Mouse (Mus musculus) heart, embryonic 14.5 days (tissue): ENCODE measurements around the gene Col5a1. TPM values are rescaled to one million over a fixed set of nuclear protein-coding genes. Genes with fewer than 3 reads are reported as not detected.

Source experiments
- ATAC-seq: fragments of 200-750 bp; cut with Nextera tagmentation; 2 replicates; pipeline ENCODE4 v1.8.0; 2017; ENCODE audit warnings: low read depth, moderate TSS enrichment; ENCODE audit not compliant: insufficient number of reproducible peaks, insufficient read depth, low FRiP score
- H3K27ac ChIP-seq, 2 experiments: fragments of 200-500 bp in 1 of 2; fragments of 300-500 bp in 1 of 2; sonication (generic) in 1 of 2; replicated peaks in 1 of 2; 2 replicates each; pipeline ENCODE4 v1.5.1; 2012 to 2014; ENCODE audit warnings: low read depth in 2 of 2, low read length in 2 of 2, control low read depth in 1 of 2, mild to moderate bottlenecking in 1 of 2, mixed read lengths in 1 of 2; ENCODE audit not compliant: control insufficient read depth in 1 of 2, insufficient read depth in 1 of 2
- H3K27me3 ChIP-seq: fragments of 300-500 bp; sonication (generic); 2 replicates; pipeline ENCODE4 v1.6.1; 2014; ENCODE audit warnings: mild to moderate bottlenecking, low read length, control low read depth; ENCODE audit not compliant: control insufficient read depth, insufficient read depth
- H3K36me3 ChIP-seq: fragments of 300-500 bp; sonication (generic); 2 replicates; pipeline ENCODE4 v1.6.1; 2014; ENCODE audit warnings: mild to moderate bottlenecking, control low read depth, low read length, mixed read lengths; ENCODE audit not compliant: control insufficient read depth, insufficient read depth
- H3K4me1 ChIP-seq, 2 experiments: fragments of 200-500 bp in 1 of 2; fragments of 300-500 bp in 1 of 2; sonication (generic) in 1 of 2; 2 replicates each; pipeline ENCODE4 v1.6.1; 2012 to 2014; ENCODE audit warnings: low read length in 2 of 2, control low read depth in 1 of 2, mixed read lengths in 1 of 2; ENCODE audit not compliant: control insufficient read depth in 2 of 2, insufficient read depth in 2 of 2
- H3K4me2 ChIP-seq: fragments of 300-500 bp; sonication (generic); 2 replicates; pipeline ENCODE4 v1.6.1; 2014; ENCODE audit warnings: mild to moderate bottlenecking, low read length
- H3K4me3 ChIP-seq, 2 experiments: fragments of 200-500 bp in 1 of 2; fragments of 300-500 bp in 1 of 2; sonication (generic) in 1 of 2; 2 replicates each; pipeline ENCODE4 v1.5.1; 2012 to 2014; ENCODE audit warnings: low read length in 2 of 2, mild to moderate bottlenecking in 2 of 2, control low read depth in 1 of 2, low read depth in 1 of 2, moderate library complexity in 1 of 2; ENCODE audit not compliant: control insufficient read depth in 1 of 2, insufficient read depth in 1 of 2
- H3K9ac ChIP-seq: fragments of 300-500 bp; sonication (generic); 2 replicates; pipeline ENCODE4 v1.6.1; 2014; ENCODE audit warnings: mild to moderate bottlenecking, low read length
- H3K9me3 ChIP-seq: fragments of 300-500 bp; sonication (generic); 2 replicates; pipeline ENCODE4 v1.6.1; 2016; ENCODE audit warnings: low read length, control low read depth; ENCODE audit not compliant: control insufficient read depth
- WGBS: fragments of 180-500 bp; shearing (Covaris S2); extraction: QIAGEN DNeasy Blood & Tissue Kit; methylation state at CpG from one replicate; pipeline ENCODE4 v1.1.7; 2014; 5-methylcytosine and 5-hydroxymethylcytosine counted together
- polyA plus RNA-seq: library from polyadenylated mRNA; unstranded; fragments of >200 nt; fragmentation: Nextera tagmentation; extraction: Ambion mirVana; gene quantifications from 2 replicates; pipeline ENCODE4 v1.2.1, GENCODE M21; 2014

Col5a1 gene
- polyA plus RNA-seq: 62.9 and 70.0 TPM in 2 replicates

GRCm38 (mm10) chr2:27886148-27886551 lies at the start of gene Col5a1:
TSS of gene Col5a1 (plus strand) at chr2:27886425.
- peak; percentile 89 for ATAC-seq
- H3K4me2 ChIP-seq: peak within 1 kb of the TSS; percentile 99
- no peaks in the 10 kb centered on the region for H3K9me3 ChIP-seq
- peak within 1 kb of the TSS; percentile 76 to 88 for H3K27ac ChIP-seq
- peak within 1 kb of the TSS; percentile 89 for H3K9ac ChIP-seq
- H3K4me1 ChIP-seq: peaks cover 14 to 38% of the 10 kb centered on the region in 2 experiments; a peak in 3 of 4 replicates
- WGBS: under 1% methylated on average over 32 of the region's 45 CpGs
- H3K27me3 ChIP-seq: peaks cover 6% of the 10 kb centered on the region; the same call in 1 of the 2 replicates
- H3K4me3 ChIP-seq: peak within 1 kb of the TSS; percentile 73 to 84
- H3K36me3 ChIP-seq: 0 out of 2 replicates have a peak, but pooled peaks cover 3% of the 10 kb centered on the region

GRCm38 (mm10) chr2:27838112-27838511 lies 48.1 kb upstream of the Col5a1 start:
- Histone ChIP-seq H3K27ac (no peak overlapping the region), H3K4me3 (no peak overlapping the region), H3K4me1 (peaks cover 26 to 37% of the 10 kb centered on the region in 2 experiments), H3K9me3 (no peaks in the 10 kb centered on the region), H3K9ac (no peak overlapping the region), H3K36me3 (no peaks in the 10 kb centered on the region), H3K27me3 (no peaks in the 10 kb centered on the region), H3K4me2 (no peak overlapping the region)
- 92% methylated on average over 9 of the region's 9 CpGs for WGBS
- ATAC-seq: no peak

- Histone ChIP-seq H3K36me3 (no peaks in the 10 kb centered on the region), H3K4me1 (peaks cover 11 to 19% of the 10 kb centered on the region in 2 experiments), H3K9me3 (no peaks in the 10 kb centered on the region), H3K4me3 (no peak overlapping the region), H3K4me2 (no peak overlapping the region), H3K9ac (no peak overlapping the region), H3K27me3 (no peaks in the 10 kb centered on the region), H3K27ac (no peak overlapping the region; a peak in 1 of 4 replicates)
- WGBS: 41% methylated on average over 3 of the region's 3 CpGs
- ATAC-seq: no peak
These were observed 45.3 kb upstream of the Col5a1 start for GRCm38 (mm10) chr2:27840890-27841289.

- Histone ChIP-seq H3K4me3 (no peak overlapping the region), H3K4me1 (peaks cover 12 to 23% of the 10 kb centered on the region in 2 experiments), H3K27ac (no peak overlapping the region), H3K36me3 (no peaks in the 10 kb centered on the region), H3K9me3 (no peaks in the 10 kb centered on the region), H3K9ac (no peak overlapping the region), H3K4me2 (no peak overlapping the region), H3K27me3 (no peaks in the 10 kb centered on the region)
- WGBS: 63% methylated on average over 13 of the region's 13 CpGs
- no peak for ATAC-seq
These were observed 43.3 kb upstream of the Col5a1 start for GRCm38 (mm10) chr2:27842893-27843292.

DNA sequence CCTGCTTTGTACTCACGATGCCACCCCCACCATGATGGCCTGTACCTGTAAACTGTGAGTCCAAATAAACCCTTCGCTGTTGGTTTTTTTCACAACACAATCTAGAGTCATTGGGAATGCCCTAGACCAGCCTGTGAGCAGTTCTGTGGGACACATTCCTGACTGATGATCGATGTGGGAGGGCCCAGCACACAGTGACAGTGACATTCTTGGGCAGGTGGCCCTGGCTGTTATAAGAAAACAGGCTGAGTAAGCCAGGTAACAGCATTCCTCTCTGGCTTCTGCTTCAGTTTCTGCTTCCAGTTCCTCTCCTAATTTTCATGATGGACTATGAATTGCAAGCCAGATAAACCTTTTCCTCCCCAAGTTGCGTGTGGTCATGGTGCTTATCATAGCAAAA lies 41.3 kb upstream of the Col5a1 start:
- Histone ChIP-seq H3K9me3 (no peaks in the 10 kb centered on the region), H3K4me1 (peaks cover 17 to 31% of the 10 kb centered on the region in 2 experiments), H3K9ac (no peak overlapping the region), H3K4me2 (no peak overlapping the region), H3K36me3 (no peaks in the 10 kb centered on the region), H3K27me3 (no peaks in the 10 kb centered on the region), H3K27ac (no peak overlapping the region), H3K4me3 (no peak overlapping the region)
- no peak for ATAC-seq
- WGBS: 81% methylated on average over 4 of the region's 4 CpGs

GRCm38 (mm10) chr2:27847001-27847400 lies 39.2 kb upstream of the Col5a1 start:
- no peaks in the 10 kb centered on the region for H3K9me3 ChIP-seq
- no peak overlapping the region for H3K9ac ChIP-seq
- H3K36me3 ChIP-seq: no peaks in the 10 kb centered on the region
- no peak overlapping the region for H3K4me3 ChIP-seq
- ATAC-seq: no peak
- H3K27ac ChIP-seq: 0 out of 4 replicates have a peak overlapping the region, but pooled peaks have one; percentile 5 to 6
- no peaks in the 10 kb centered on the region for H3K27me3 ChIP-seq
- peaks cover 15 to 19% of the 10 kb centered on the region in 2 experiments for H3K4me1 ChIP-seq
- H3K4me2 ChIP-seq: no peak overlapping the region
- 47% methylated on average over 5 of the region's 5 CpGs for WGBS

DNA sequence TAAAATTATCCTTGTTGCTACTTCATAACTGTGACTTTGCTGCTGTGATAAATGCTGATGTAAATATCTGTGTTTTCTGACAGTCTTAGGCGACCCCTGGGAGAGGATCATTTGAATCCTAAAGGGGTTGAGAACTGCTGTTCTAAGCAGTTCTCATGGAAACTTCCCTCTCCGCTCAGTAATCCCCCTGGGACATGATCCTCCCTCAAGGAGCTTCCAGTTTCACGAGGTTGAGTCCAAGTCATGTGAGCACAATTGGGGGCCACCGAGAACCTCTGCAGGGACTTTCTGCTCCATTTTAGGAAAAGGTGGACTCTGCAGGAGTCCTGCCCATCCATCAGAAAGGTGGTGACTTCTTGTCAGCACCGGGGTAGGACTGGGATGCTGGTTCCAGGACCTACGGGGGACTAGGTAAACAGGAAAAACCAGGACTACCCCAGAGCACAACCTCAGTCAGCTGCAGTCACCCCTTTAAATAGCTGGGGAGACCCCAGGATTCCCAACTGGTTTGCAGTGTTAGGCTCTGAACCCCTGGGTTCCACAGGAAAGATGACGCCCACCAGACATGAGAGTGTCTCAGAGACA lies 38.3 kb upstream of the Col5a1 start:
- no peak for ATAC-seq
- WGBS: 55% methylated on average over 7 of the region's 7 CpGs

DNA sequence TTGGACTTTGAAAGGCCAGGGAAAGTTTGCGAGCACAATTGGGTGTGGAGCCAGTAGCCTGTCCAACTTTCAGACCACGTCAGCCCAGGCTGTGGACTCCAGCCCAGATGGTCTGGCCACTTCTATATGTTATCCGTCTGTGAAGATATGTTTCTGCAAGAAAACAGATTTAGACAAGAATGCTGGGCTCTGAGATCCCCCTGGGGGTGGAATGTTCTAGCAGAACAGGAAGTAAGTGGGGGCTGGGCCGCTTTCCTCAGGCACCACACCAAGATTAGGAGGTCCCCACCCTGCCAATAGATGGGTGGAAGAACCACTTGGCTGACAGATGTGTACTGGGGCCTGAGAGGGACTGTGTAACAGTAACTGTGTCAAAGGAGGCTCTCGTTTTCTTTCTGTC lies 37.8 kb upstream of the Col5a1 start:
- Histone ChIP-seq H3K27me3 (no peaks in the 10 kb centered on the region), H3K4me3 (no peak overlapping the region), H3K36me3 (no peaks in the 10 kb centered on the region), H3K4me2 (no peak overlapping the region), H3K9me3 (no peaks in the 10 kb centered on the region), H3K9ac (no peak overlapping the region), H3K27ac (peak overlapping the region; percentile 58 to 82; a peak in 3 of 4 replicates), H3K4me1 (peaks cover 12 to 19% of the 10 kb centered on the region in 2 experiments)
- 47% methylated on average over 5 of the region's 5 CpGs for WGBS
- ATAC-seq: peak; percentile 74

More for the DNA sequence above, 38.3 kb upstream of the Col5a1 start:
- Histone ChIP-seq H3K4me2 (no peak overlapping the region), H3K27me3 (no peaks in the 10 kb centered on the region), H3K27ac (peak overlapping the region; percentile 58 to 82), H3K4me1 (peaks cover 13 to 19% of the 10 kb centered on the region in 2 experiments), H3K4me3 (no peak overlapping the region), H3K36me3 (no peaks in the 10 kb centered on the region), H3K9me3 (no peaks in the 10 kb centered on the region), H3K9ac (no peak overlapping the region)
